Mouse (Mus musculus): ENCODE data around the gene Srprb.

DNA sequence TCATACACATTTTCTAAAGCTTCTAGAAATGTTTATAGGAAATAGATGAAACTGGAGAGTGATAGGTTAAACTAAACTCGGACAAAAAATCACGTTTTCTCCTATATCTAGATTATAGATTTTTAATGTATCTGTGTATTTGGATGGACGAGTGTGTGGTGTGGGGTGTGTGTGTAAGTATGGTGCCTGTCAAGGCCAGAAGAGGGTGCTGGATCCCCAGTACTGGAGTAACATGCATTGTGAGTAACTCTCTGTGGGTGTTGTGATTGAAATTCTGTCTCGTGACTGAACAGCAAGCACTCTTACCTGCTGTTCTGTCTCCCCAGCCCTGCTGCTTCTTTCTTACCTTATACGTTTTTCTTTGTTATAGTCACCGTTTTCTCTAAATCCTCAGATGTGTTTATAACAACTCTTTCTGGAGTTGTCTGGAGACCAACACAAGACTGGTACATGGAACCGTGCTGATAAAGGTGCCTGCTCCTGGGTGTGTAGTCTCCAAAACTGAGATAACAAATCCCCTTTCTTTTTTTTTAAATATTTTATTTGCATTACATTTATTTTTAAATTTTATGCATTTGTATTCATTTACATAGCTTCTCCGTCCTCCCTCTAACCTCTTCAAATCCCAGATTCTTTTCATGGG, 44.7 kb upstream of the Srprb start:
- peak; percentile 8; the same call in 1 of the 2 replicates for TF ChIP-seq CTCF (IDR thresholded peaks at IDR 0.05; ENCODE audit: low read depth, low read length)
- no peak for TF ChIP-seq POLR2A (IDR thresholded peaks at IDR 0.05; ENCODE audit: extremely low read depth, insufficient read depth, low read length)
